Mouse (Mus musculus) forebrain, embryonic 16.5 days (tissue): ENCODE data around the gene Wwox. TPM values are rescaled to one million over a fixed set of nuclear protein-coding genes. Genes with fewer than 3 reads are reported as not detected.
A peak's percentile ranks its signal among the peaks of the same experiment; 100 is the strongest.

Experiments used
- ATAC-seq: fragments of 200-750 bp; cut with Nextera tagmentation; 2 replicates; pipeline ENCODE4 v1.8.0; 2017; ENCODE audit warnings: mild to moderate bottlenecking, moderate library complexity
- H3K27ac ChIP-seq: fragments of 300-500 bp; sonication (generic); 2 replicates; pipeline ENCODE4 v1.5.1; 2014; ENCODE audit warnings: low read length, control low read depth
- H3K27me3 ChIP-seq: fragments of 300-500 bp; sonication (generic); replicated peaks from 2 replicates; pipeline ENCODE4 v1.6.1; 2014; ENCODE audit warnings: low read length; ENCODE audit not compliant: control insufficient read depth, insufficient read depth
- H3K36me3 ChIP-seq: fragments of 300-500 bp; sonication (generic); 2 replicates; pipeline ENCODE4 v1.6.1; 2014; ENCODE audit not compliant: control insufficient read depth, insufficient read depth
- H3K4me1 ChIP-seq: fragments of 300-500 bp; sonication (generic); replicated peaks from 2 replicates; pipeline ENCODE4 v1.6.1; 2014; ENCODE audit warnings: low read length; ENCODE audit not compliant: control insufficient read depth, insufficient read depth
- H3K4me2 ChIP-seq: fragments of 300-500 bp; sonication (generic); 2 replicates; pipeline ENCODE4 v1.6.1; 2014; ENCODE audit warnings: mild to moderate bottlenecking, low read length, control low read depth
- H3K4me3 ChIP-seq: fragments of 300-500 bp; sonication (generic); replicated peaks from 2 replicates; pipeline ENCODE4 v1.5.1; 2014; ENCODE audit warnings: mild to moderate bottlenecking, low read length, control low read depth
- H3K9ac ChIP-seq: fragments of 300-500 bp; sonication (generic); replicated peaks from 2 replicates; pipeline ENCODE4 v1.6.1; 2014; ENCODE audit warnings: low read depth, low read length, control low read depth
- H3K9me3 ChIP-seq: fragments of 300-500 bp; sonication (generic); 2 replicates; pipeline ENCODE4 v1.6.1; 2016; ENCODE audit warnings: low read length; ENCODE audit not compliant: control insufficient read depth
- WGBS: fragments of 180-500 bp; shearing (Covaris S2); extraction: QIAGEN DNeasy Blood & Tissue Kit; methylation state at CpG from one replicate; pipeline ENCODE4 v1.1.7; 2014; 5-methylcytosine and 5-hydroxymethylcytosine counted together
- polyA plus RNA-seq: library from polyadenylated mRNA; unstranded; fragments of >200 nt; fragmentation: Nextera tagmentation; extraction: Ambion mirVana; gene quantifications from 2 replicates; pipeline ENCODE4 v1.2.1, GENCODE M21; 2015

Wwox gene
- polyA plus RNA-seq, 1 experiment from 2014 or later: 11.4 TPM

GRCm38 (mm10) chr8:115311003-115311402, 871.5 kb downstream of the Wwox start:
- no peaks in the 10 kb centered on the region for H3K9me3 ChIP-seq
- H3K36me3 ChIP-seq: no peaks in the 10 kb centered on the region
- no peak for ATAC-seq

DNA sequence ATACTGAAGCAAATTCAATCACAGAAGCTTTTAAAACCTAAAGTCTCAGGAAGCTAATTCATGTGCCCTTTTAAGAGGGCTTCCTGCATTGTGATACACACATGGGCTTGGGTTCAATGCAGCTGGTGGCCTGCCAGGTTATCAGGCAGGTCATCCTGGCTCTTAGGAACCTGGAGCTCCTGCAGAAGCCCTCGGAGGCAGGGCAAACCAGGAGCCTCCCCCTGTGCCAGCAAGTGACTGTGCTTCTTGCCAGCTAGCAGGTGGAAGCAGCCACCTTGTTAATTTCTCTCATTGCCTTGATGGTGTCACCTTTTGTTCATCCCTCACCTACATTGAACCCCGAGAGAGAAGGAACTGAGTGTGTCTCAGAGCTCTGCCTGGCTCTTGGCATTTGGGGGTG, 872.9 kb downstream of the Wwox start:
- ATAC-seq: no peak
- Histone ChIP-seq H3K9ac (no peak overlapping the region), H3K9me3 (no peaks in the 10 kb centered on the region), H3K4me2 (no peak overlapping the region), H3K4me3 (no peak overlapping the region), H3K27me3 (no peaks in the 10 kb centered on the region), H3K4me1 (no peaks in the 10 kb centered on the region), H3K27ac (no peak overlapping the region), H3K36me3 (no peaks in the 10 kb centered on the region)
- WGBS: 63% methylated on average over 2 of the region's 2 CpGs

More at GRCm38 (mm10) chr8:115311003-115311402, 871.5 kb downstream of the Wwox start:
- H3K27ac ChIP-seq: no peak overlapping the region
- no peak overlapping the region for H3K4me2 ChIP-seq
- no peaks in the 10 kb centered on the region for H3K4me1 ChIP-seq
- H3K4me3 ChIP-seq: no peak overlapping the region
- H3K9ac ChIP-seq: no peak overlapping the region
- H3K27me3 ChIP-seq: no peaks in the 10 kb centered on the region
- 96% methylated on average over 6 of the region's 6 CpGs for WGBS

DNA sequence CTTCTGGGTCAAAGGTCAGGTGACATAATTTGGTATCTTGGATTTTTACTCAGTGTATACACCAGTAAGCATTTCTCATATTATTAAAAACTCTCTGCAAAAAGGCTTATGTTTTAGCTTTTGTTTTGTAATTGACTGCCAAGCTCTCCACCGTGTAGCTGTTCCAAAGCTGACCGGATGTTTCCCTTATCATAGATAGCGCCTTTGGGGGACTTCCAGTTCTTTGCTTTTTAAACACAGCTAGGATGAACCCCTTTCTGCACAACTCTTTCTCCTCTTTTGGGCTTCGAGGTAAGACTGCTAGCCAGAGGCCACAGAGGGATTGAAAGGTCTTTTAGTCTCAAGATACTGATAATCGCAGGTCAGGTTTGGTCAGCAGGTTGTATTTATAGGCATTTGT, 883.0 kb downstream of the Wwox start:
- Histone ChIP-seq H3K4me3 (no peak overlapping the region), H3K36me3 (no peaks in the 10 kb centered on the region), H3K27ac (no peak overlapping the region), H3K9ac (no peak overlapping the region), H3K9me3 (no peaks in the 10 kb centered on the region), H3K27me3 (no peaks in the 10 kb centered on the region), H3K4me2 (no peak overlapping the region), H3K4me1 (no peaks in the 10 kb centered on the region)
- 85% methylated on average over 5 of the region's 5 CpGs for WGBS
- ATAC-seq: no peak

DNA sequence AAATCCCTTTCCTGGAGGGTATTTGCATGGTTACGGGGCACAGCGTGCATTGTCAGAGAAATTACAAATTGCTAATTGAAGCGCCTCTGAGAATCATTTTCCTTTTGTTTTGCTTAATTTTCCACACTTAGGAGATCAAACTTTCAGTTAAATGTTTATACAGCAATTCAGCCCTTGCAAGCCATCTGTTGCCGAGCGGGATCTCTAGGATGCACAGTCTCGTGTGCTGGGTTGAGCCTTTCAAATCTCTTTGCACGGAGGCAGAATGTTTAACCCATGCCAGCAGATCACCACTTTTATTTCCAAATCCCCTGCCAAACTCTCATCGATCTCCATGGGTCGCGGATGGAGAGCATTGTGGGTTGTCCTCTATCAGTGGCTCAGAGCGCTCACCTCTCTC, 891.2 kb downstream of the Wwox start:
- no peak overlapping the region for H3K27ac ChIP-seq
- ATAC-seq: no peak
- 63% methylated on average over 11 of the region's 11 CpGs for WGBS
- no peaks in the 10 kb centered on the region for H3K9me3 ChIP-seq
- no peaks in the 10 kb centered on the region for H3K4me1 ChIP-seq
- H3K9ac ChIP-seq: no peak overlapping the region
- no peak overlapping the region for H3K4me3 ChIP-seq
- no peak overlapping the region for H3K4me2 ChIP-seq
- H3K27me3 ChIP-seq: no peaks in the 10 kb centered on the region
- H3K36me3 ChIP-seq: no peaks in the 10 kb centered on the region

DNA sequence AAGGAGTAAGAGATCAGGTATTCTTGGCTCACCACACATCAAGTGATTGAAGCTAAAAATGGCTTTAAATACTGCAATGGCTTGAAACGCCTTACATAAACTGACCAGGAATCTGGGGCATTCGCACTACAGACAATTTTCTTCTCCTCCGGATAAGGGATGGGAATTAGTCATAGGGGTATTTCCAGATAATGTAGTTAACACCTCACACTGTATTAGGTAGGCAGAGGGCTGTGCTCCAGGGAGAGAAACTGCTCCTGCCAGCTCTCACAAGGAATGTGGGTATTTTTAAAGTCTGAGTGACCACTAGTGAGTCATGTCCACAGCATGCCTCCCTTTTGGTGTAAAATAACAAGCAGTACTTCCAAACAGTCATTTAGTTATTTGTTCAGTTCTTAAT, 894.5 kb downstream of the Wwox start:
- Histone ChIP-seq H3K4me2 (no peak overlapping the region), H3K9ac (no peak overlapping the region), H3K36me3 (no peaks in the 10 kb centered on the region), H3K27me3 (no peaks in the 10 kb centered on the region), H3K27ac (no peak overlapping the region), H3K4me3 (no peak overlapping the region), H3K9me3 (no peaks in the 10 kb centered on the region), H3K4me1 (no peaks in the 10 kb centered on the region)
- ATAC-seq: no peak
- WGBS: 92% methylated on average over 3 of the region's 3 CpGs

DNA sequence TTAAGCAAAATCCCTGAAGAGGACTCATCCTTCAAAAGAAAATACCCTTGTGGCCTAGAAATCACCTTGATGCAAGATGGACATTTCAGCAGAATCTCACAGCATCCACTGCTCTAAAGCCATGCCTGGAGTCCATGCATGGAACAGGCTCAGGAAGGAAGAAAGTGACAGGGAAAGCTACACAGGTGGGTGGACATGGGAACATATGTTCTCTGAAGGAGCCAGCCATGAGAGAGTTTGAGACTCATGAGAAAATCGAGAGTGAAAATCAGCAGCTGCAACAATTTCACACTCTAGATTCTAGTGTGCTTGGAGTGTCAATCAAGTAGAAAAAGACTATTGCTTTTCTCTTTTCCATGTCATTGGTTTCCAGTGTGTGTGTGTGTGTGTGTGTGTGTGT, 896.9 kb downstream of the Wwox start:
- WGBS: 81% methylated on average over 1 of the region's 1 CpGs
- Histone ChIP-seq H3K4me3 (no peak overlapping the region), H3K4me2 (no peak overlapping the region), H3K27ac (no peak overlapping the region), H3K27me3 (no peaks in the 10 kb centered on the region), H3K9me3 (no peaks in the 10 kb centered on the region), H3K9ac (no peak overlapping the region), H3K4me1 (no peaks in the 10 kb centered on the region), H3K36me3 (no peaks in the 10 kb centered on the region)
- no peak for ATAC-seq

GRCm38 (mm10) chr8:115348704-115349103, 909.2 kb downstream of the Wwox start:
- H3K9me3 ChIP-seq: no peaks in the 10 kb centered on the region
- no peaks in the 10 kb centered on the region for H3K36me3 ChIP-seq
- H3K9ac ChIP-seq: no peak overlapping the region
- no peaks in the 10 kb centered on the region for H3K27me3 ChIP-seq
- no peak overlapping the region for H3K27ac ChIP-seq
- 35% methylated on average over 6 of the region's 6 CpGs for WGBS
- ATAC-seq: no peak
- no peaks in the 10 kb centered on the region for H3K4me1 ChIP-seq
- no peak overlapping the region for H3K4me2 ChIP-seq
- no peak overlapping the region for H3K4me3 ChIP-seq

DNA sequence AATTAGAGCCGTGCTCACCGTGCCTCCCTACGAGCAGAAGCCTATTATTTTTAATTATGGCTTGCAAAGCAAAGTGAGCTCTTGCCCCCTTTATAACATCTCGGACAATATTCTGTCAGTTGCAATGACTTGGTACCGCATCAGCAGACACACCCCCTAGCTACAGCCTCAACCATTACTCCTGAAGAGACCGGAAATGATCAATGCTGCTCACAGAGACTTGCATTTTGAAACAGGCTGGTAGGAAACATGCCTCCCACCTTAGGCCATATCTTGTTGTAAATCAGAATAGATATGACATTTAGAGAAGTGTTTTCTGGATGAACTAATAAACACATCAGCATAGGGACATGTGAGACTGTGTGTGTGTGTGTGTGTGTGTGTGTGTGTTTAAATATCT, 911.3 kb downstream of the Wwox start:
- Histone ChIP-seq H3K4me2 (no peak overlapping the region), H3K9me3 (no peaks in the 10 kb centered on the region), H3K27ac (no peak overlapping the region), H3K36me3 (no peaks in the 10 kb centered on the region), H3K4me1 (no peaks in the 10 kb centered on the region), H3K4me3 (no peak overlapping the region), H3K9ac (no peak overlapping the region), H3K27me3 (no peaks in the 10 kb centered on the region)
- WGBS: 63% methylated on average over 6 of the region's 6 CpGs
- ATAC-seq: no peak

- Histone ChIP-seq H3K9me3 (peaks cover 4% of the 10 kb centered on the region; the same call in 1 of the 2 replicates), H3K27ac (no peak overlapping the region), H3K36me3 (no peaks in the 10 kb centered on the region), H3K27me3 (no peaks in the 10 kb centered on the region), H3K4me1 (peaks cover 5% of the 10 kb centered on the region), H3K4me3 (no peak overlapping the region), H3K9ac (no peak overlapping the region), H3K4me2 (peak overlapping the region; percentile 25)
- 11% methylated on average over 16 of the region's 16 CpGs for WGBS
- no peak for ATAC-seq
Observed at GRCm38 (mm10) chr8:115357663-115358335, 918.3 kb downstream of the Wwox start.

DNA sequence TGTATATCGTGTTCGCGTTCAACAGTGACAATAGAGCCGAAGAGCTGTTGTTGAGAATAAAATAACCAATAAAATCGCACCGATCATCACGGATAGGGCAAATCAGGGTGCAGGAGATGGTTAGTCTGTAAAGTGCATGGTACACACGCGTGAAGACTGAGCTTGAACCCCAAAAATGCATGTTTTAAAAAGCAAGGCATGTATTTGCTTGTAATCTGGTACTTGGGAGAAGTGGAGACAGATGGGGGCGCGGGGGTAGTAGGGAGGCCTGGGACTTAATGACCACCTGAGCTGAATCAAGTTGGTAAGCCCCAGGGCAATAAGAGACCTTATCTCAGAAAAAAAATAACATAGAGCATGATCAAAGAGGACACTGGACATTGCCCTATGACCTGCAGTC, 919.0 kb downstream of the Wwox start:
- Histone ChIP-seq H3K4me1 (peaks cover 5% of the 10 kb centered on the region), H3K9me3 (peaks cover 4% of the 10 kb centered on the region; the same call in 1 of the 2 replicates), H3K27me3 (no peaks in the 10 kb centered on the region), H3K4me2 (no peak overlapping the region), H3K9ac (no peak overlapping the region), H3K36me3 (no peaks in the 10 kb centered on the region), H3K27ac (no peak overlapping the region), H3K4me3 (no peak overlapping the region)
- no peak for ATAC-seq
- whole genome bisulfite sequencing: 90% methylated on average over 11 of the region's 11 CpGs
